Mouse (Mus musculus): ENCODE data around the gene Eml6.
"Not testable (repeated sequence)": the region's sequence is repeated elsewhere in the genome, so short reads cannot be mapped to it uniquely, and the experiment has no call there.

Eml6 gene

DNA sequence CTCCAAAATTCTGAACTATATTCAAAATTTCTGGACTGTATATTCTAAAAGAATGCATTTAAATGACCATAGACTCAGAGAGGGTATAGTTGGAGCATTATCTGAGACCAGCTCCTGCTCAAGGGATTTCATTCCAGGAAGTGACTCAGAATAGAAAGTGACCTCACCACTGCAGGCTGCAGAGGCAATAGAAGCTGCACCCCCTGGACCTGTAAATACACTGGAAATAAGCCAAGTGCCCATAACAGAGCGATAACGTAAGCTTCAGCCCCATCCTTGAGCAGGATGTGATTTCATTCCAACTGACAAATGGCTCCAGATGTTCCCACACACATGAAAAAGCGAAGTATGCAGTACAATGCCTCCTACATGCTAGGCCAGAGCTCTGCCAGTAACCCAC, 186.1 kb downstream of the Eml6 start:
- DNase-seq: no peak

DNA sequence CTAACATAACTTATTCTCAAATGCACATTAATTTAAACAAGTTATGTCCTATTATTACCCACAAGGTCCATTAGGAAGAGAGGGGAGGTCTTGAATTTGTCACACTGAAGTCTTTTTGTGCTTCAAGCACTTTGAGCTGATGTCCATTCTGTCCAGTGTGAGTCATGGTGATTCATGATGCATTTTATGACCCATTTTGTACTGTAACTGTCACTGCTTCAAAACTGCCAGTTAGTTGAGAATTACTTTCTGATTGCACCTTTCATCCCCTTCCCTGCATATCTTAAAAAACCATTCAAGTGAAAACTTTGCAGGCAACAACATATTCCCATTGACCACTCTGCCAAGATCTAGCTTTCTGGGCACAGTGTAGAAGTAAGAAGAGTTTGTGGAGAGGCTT, 188.8 kb downstream of the Eml6 start:
- no peak for DNase-seq

GRCm38 (mm10) chr11:29827729-29828128, 198.1 kb downstream of the Eml6 start:
- no peak for DNase-seq

GRCm38 (mm10) chr11:29826001-29826400, 199.8 kb downstream of the Eml6 start:
- no peak for DNase-seq

GRCm38 (mm10) chr11:29825271-29825718, 200.5 kb downstream of the Eml6 start, which contains the start of gene 4931440F15Rik:
4931440F15Rik (minus strand) TSS chr11:29825668.
- DNase-seq: not testable (repeated sequence)

GRCm38 (mm10) chr11:29824474-29825270, 201.2 kb downstream of the Eml6 start:
- DNase-seq: not testable (repeated sequence)

GRCm38 (mm10) chr11:29823141-29823540, 202.7 kb downstream of the Eml6 start:
- DNase-seq: no peak

DNA sequence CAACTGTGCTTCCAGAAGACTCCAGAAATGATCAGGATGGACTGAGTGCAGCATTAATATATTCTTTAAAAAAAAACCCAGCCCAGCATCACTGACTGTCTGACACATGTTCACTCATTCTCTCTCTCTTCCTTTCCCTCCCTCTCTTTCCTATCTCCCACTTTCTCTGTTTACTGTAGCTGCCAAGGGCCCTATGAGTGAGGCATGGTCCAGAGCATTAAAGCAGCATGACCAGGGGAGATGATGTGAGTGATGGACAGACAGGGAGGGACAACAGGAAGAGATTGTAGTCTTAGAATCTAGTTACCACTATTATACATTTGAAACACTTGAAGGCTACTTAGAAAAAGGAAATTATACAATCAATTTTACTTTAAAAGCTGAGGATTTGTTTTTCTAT, 210.2 kb downstream of the Eml6 start:
- no peak for DNase-seq

- DNase-seq: no peak
Observed at GRCm38 (mm10) chr11:29815261-29815660, 210.6 kb downstream of the Eml6 start.

DNA sequence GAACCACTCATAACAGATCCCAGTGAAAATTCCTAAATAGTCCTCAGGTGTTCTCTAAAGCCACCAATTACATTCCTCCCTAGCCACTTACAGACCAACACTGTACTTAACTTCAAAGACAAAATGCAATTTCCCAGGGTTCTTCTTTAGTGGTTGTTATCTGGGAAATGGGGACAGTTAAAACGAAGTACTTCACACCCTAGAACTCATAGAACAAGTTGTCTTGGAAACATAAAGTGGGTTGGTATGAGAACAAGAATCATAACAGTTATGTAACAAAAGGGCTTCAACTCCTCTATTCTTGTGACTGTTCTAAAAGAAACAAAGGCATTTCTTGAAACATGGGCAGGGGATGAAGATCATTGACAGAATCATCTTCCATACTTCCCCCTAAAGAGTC, 212.6 kb downstream of the Eml6 start:
- DNase-seq: no peak

DNA sequence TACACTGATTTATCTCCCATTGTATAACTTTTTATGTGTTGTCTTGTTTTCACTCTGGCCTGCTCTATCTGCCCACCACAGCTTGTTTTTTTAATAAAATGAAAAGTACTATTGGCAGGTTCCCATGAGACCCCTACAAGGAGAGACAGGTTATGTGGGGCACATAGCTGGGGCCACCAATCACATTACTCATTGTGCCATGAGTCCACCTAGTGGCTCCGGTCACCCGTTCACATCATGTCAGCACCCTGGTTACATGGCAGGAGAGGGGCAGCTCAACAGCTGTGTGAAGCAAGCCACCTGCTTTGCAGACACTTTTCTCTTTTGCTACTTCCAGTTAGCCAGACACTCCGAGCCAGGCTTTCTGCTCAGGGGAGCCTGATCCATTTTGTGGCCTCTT, 213.4 kb downstream of the Eml6 start:
- DNase-seq: no peak

DNA sequence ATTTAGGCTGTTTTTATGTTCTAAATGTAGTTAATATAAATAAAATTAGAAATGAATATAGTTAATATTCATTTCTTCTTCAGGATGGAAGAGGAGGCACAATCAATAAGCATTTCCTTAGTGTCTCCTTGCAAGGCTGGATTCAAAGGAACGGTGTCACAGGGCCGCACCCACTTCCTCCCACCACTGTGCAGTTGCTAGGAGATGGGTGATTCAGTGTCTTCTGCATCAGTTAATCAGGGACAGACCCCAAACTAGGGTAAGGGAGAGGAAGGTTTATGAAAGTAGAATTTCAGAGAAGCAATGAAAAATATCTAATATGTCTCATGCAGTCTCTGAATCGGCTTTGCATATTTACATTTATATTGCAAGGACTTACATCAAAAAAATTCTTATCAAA, 215.5 kb downstream of the Eml6 start:
- DNase-seq: no peak

DNA sequence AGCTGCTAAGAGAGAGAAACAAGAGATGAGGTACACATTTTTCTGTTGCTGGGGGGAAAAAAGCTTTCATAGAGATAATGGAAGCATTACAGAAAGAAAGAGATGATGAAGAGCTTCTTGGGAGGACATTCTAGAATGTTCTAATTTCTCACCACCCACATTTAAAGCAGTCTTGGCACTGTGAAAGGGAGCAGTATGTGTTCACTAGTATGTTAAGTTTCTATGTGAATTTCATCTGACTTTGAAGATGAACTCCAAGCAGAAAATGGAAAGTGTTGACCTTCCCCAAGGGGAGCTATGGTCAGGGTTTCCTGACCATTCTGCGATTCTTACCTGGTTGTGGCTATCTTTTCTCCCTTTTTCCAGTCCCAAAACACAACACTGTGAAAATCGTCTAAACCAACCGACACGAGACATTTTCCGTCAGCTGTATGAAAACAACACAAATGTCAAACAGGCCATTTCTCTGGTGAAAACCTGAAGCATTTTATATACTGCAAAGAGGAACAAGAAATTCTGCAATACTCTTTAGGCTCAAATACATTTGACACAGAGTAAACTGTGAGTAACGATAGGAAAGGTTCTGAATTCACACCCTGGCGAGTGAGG, 216.7 kb downstream of the Eml6 start:
- DNase-seq: no peak

GRCm38 (mm10) chr11:29808173-29808980, 217.5 kb downstream of the Eml6 start:
- no peak for DNase-seq

GRCm38 (mm10) chr11:29807325-29807724, 218.5 kb downstream of the Eml6 start:
- no peak for DNase-seq

GRCm38 (mm10) chr11:29801432-29802427, 224.1 kb downstream of the Eml6 start:
- DNase-seq: no peak

GRCm38 (mm10) chr11:29799839-29800238, 226.0 kb downstream of the Eml6 start:
- no peak for DNase-seq

GRCm38 (mm10) chr11:29795106-29795505, 230.7 kb downstream of the Eml6 start:
- DNase-seq: no peak

- DNase-seq: no peak
Observed at GRCm38 (mm10) chr11:29794475-29794874, 231.4 kb downstream of the Eml6 start.

- no peak for DNase-seq
Observed at GRCm38 (mm10) chr11:29790796-29791195, 235.0 kb downstream of the Eml6 start.

GRCm38 (mm10) chr11:29788921-29789638, 236.8 kb downstream of the Eml6 start:
- no peak for DNase-seq

Data from spleen, adult 18-20 months (tissue).